Mouse (Mus musculus) heart, embryonic 11.5 days (tissue): ENCODE results near the gene Rad9b. TPM values are rescaled to one million over a fixed set of nuclear protein-coding genes. Genes with fewer than 3 reads are reported as not detected.

Source experiments
- ATAC-seq: fragments of 200-750 bp; cut with Nextera tagmentation; replicated peaks from 2 replicates; pipeline ENCODE4 v1.8.0; 2017; ENCODE audit warnings: moderate library complexity; ENCODE audit not compliant: insufficient number of reproducible peaks, low FRiP score, low TSS enrichment
- H3K27ac ChIP-seq: fragments of 300-500 bp; sonication (generic); 2 replicates; pipeline ENCODE4 v1.5.1; 2014; ENCODE audit warnings: mild to moderate bottlenecking, low read depth, low read length
- H3K27me3 ChIP-seq: fragments of 300-500 bp; sonication (generic); 2 replicates; pipeline ENCODE4 v1.6.1; 2014; ENCODE audit warnings: mild to moderate bottlenecking, low read length, mixed read lengths; ENCODE audit not compliant: control insufficient read depth, insufficient read depth
- H3K36me3 ChIP-seq: fragments of 300-500 bp; sonication (generic); 2 replicates; pipeline ENCODE4 v1.6.1; 2014; ENCODE audit warnings: mild to moderate bottlenecking, low read length, moderate library complexity, mixed read lengths; ENCODE audit not compliant: control insufficient read depth, insufficient read depth
- H3K4me1 ChIP-seq: fragments of 300-500 bp; sonication (generic); 2 replicates; pipeline ENCODE4 v1.6.1; 2014; ENCODE audit warnings: low read length; ENCODE audit not compliant: control insufficient read depth, insufficient read depth
- H3K4me2 ChIP-seq: fragments of 300-500 bp; sonication (generic); 2 replicates; pipeline ENCODE4 v1.6.1; 2014; ENCODE audit warnings: mild to moderate bottlenecking, moderate library complexity
- H3K4me3 ChIP-seq: fragments of 300-500 bp; sonication (generic); 2 replicates; pipeline ENCODE4 v1.5.1; 2014; ENCODE audit warnings: low read depth, low read length
- H3K9ac ChIP-seq: fragments of 300-500 bp; sonication (generic); 2 replicates; pipeline ENCODE4 v1.6.1; 2014; ENCODE audit warnings: mild to moderate bottlenecking, low read depth, low read length, moderate library complexity
- H3K9me3 ChIP-seq: fragments of 300-500 bp; sonication (generic); replicated peaks from 2 replicates; pipeline ENCODE4 v1.6.1; 2016; ENCODE audit warnings: low read length; ENCODE audit not compliant: control insufficient read depth
- WGBS: fragments of 180-500 bp; shearing (Covaris S2); extraction: QIAGEN DNeasy Blood & Tissue Kit; methylation state at CpG from one replicate; pipeline ENCODE4 v1.1.7; 2014; ENCODE audit not compliant: insufficient replicate concordance; 5-methylcytosine and 5-hydroxymethylcytosine counted together
- polyA plus RNA-seq: library from polyadenylated mRNA; unstranded; fragments of >200 nt; fragmentation: Nextera tagmentation; extraction: Ambion mirVana; gene quantifications from 2 replicates; pipeline ENCODE4 v1.2.1, GENCODE M21; 2014

The Rad9b gene
- polyA plus RNA-seq, 1 experiment from 2014 or later, result 5.0 TPM

GRCm38 (mm10) chr5:122312346-122312745, 41.7 kb downstream of the Rad9b start:
- WGBS, result 84% methylated on average over 4 of the region's 4 CpGs
- H3K36me3 ChIP-seq, result peaks cover 9% of the 10 kb centered on the region; the same call in 1 of the 2 replicates
- no peak overlapping the region for H3K4me2 ChIP-seq
- H3K4me3 ChIP-seq, result no peak overlapping the region
- H3K27me3 ChIP-seq, result no peaks in the 10 kb centered on the region
- ATAC-seq, result no peak
- peaks cover 11% of the 10 kb centered on the region for H3K4me1 ChIP-seq
- no peak overlapping the region for H3K9ac ChIP-seq
- no peaks in the 10 kb centered on the region for H3K9me3 ChIP-seq
- H3K27ac ChIP-seq, result no peak overlapping the region

GRCm38 (mm10) chr5:122311692-122312091, 42.3 kb downstream of the Rad9b start:
- WGBS, result 68% methylated on average over 7 of the region's 7 CpGs
- Histone ChIP-seq H3K9me3 (no peaks in the 10 kb centered on the region), H3K36me3 (peaks cover 9% of the 10 kb centered on the region; the same call in 1 of the 2 replicates), H3K27me3 (no peaks in the 10 kb centered on the region), H3K4me3 (no peak overlapping the region), H3K27ac (no peak overlapping the region), H3K9ac (no peak overlapping the region), H3K4me1 (peaks cover 11% of the 10 kb centered on the region), H3K4me2 (no peak overlapping the region)
- no peak for ATAC-seq

- ATAC-seq, result no peak
- Histone ChIP-seq H3K4me2 (no peak overlapping the region), H3K4me1 (peaks cover 11% of the 10 kb centered on the region), H3K27ac (no peak overlapping the region), H3K27me3 (no peaks in the 10 kb centered on the region), H3K36me3 (peaks cover 9% of the 10 kb centered on the region; the same call in 1 of the 2 replicates), H3K9me3 (no peaks in the 10 kb centered on the region), H3K9ac (no peak overlapping the region), H3K4me3 (no peak overlapping the region)
- 74% methylated on average over 8 of the region's 8 CpGs for WGBS
Measured at GRCm38 (mm10) chr5:122310699-122311098, 43.3 kb downstream of the Rad9b start.

DNA sequence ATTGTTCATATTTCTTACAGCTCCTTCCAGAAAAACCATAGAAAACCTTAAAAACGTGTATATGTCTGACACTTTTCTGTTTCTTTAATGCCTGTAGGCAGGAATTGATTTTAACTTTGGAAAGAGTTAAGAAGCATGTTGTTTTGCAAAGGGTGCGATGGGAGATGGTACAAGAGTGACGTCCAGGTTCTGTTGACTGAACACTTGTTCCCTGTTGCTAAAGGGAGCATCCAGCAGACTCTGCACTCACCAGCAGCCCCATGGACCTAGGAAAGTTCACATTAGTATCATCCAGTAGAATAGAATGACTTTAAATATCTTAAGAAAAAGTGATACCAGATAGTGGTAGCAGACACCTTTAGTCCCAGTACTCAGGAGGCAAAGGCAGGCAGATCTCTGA, 47.5 kb downstream of the Rad9b start:
- peaks cover 19% of the 10 kb centered on the region for H3K4me1 ChIP-seq
- H3K9ac ChIP-seq, result no peak overlapping the region
- WGBS, result 89% methylated on average over 3 of the region's 3 CpGs

GRCm38 (mm10) chr5:122305472-122305871, 48.6 kb downstream of the Rad9b start:
- Histone ChIP-seq H3K27ac (no peak overlapping the region), H3K4me2 (no peak overlapping the region), H3K36me3 (peaks cover 4% of the 10 kb centered on the region; the same call in 1 of the 2 replicates), H3K9me3 (no peaks in the 10 kb centered on the region), H3K4me1 (peaks cover 19% of the 10 kb centered on the region), H3K4me3 (no peak overlapping the region), H3K9ac (no peak overlapping the region), H3K27me3 (no peaks in the 10 kb centered on the region)
- 92% methylated on average over 7 of the region's 7 CpGs for WGBS
- no peak for ATAC-seq

More for the DNA sequence above, 47.5 kb downstream of the Rad9b start:
- Histone ChIP-seq H3K27ac (no peak overlapping the region), H3K9me3 (no peaks in the 10 kb centered on the region), H3K27me3 (no peaks in the 10 kb centered on the region), H3K4me2 (no peak overlapping the region), H3K4me3 (no peak overlapping the region), H3K36me3 (peaks cover 4% of the 10 kb centered on the region; the same call in 1 of the 2 replicates)
- ATAC-seq, result no peak

- no peaks in the 10 kb centered on the region for H3K9me3 ChIP-seq
- no peak overlapping the region for H3K4me2 ChIP-seq
- H3K4me1 ChIP-seq, result peaks cover 19% of the 10 kb centered on the region
- H3K27ac ChIP-seq, result no peak overlapping the region
- H3K36me3 ChIP-seq, result peaks cover 3% of the 10 kb centered on the region; the same call in 1 of the 2 replicates
- ATAC-seq, result no peak
- H3K4me3 ChIP-seq, result no peak overlapping the region
- no peak overlapping the region for H3K9ac ChIP-seq
- WGBS, result 83% methylated on average over 6 of the region's 6 CpGs
- no peaks in the 10 kb centered on the region for H3K27me3 ChIP-seq
Measured at GRCm38 (mm10) chr5:122304541-122304940, 49.5 kb downstream of the Rad9b start.

DNA sequence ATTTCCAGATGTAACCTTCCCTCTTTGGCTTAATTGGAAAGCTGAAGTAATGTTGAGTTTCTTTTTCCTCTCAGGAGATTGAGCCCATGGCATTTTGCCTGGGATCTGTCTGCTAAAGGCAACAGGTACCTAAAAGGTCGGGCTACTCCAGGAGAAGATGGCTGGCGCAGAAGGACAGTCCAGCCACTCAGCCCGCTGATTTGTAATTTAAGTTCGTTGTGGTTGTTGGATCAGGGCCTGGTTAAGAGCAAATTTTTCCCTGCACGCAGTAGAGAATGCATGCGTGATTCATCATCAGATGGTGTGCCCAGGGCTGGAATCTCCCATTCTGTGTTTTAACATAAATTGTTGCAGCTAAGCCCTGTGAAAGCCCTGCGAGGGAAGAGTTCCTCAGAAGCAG, 50.1 kb downstream of the Rad9b start:
- H3K36me3 ChIP-seq, result no peaks in the 10 kb centered on the region
- no peaks in the 10 kb centered on the region for H3K27me3 ChIP-seq
- no peak overlapping the region for H3K4me2 ChIP-seq
- no peak overlapping the region for H3K4me3 ChIP-seq
- no peak for ATAC-seq
- no peaks in the 10 kb centered on the region for H3K9me3 ChIP-seq
- no peak overlapping the region for H3K27ac ChIP-seq
- 88% methylated on average over 7 of the region's 7 CpGs for WGBS
- H3K4me1 ChIP-seq, result peaks cover 19% of the 10 kb centered on the region
- H3K9ac ChIP-seq, result no peak overlapping the region

DNA sequence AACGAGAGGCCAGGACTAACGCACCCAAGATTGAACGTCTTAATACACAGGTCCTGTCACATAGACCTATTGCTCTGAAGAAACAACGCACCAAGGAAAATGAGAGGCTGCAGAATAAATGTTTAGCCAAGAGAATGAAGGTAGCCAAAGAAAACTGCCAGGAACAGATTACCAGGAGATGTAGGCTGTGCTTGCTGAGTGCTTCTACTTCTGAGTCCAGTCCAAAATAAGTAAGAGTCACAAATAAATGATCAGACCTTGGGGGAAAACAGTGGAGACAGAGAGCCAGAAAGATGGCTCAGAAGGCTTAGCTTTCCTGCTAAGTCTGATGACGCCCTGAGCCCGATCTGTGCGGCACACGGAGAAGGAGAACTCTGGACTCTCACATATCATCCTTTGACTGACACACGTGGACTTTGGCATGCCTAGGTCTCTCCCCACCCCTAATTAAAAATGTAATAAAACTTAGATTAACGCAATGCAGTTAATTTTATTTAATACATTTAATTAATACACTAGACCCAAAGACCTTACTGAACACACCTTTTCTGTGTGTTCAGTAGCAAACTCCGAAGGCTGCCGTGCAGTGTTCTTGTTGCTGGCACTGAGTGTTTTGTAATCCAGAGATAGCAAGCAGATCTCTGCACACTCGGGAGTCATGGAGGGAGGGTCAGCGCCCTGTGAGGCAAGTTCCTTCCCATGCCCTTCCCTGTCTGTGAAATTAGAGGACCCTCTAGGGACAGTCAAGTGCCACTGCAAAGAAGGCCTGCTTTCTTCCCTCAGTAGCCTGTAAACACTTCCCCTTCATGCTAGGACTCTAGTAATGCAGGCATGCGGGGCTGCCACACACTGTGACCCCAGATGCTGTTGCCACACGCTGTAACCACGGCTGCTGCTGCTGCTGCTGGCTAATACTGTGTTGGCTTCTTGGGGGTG, 51.0 kb downstream of the Rad9b start:
- no peak for ATAC-seq
- H3K4me3 ChIP-seq, result no peak overlapping the region
- H3K4me2 ChIP-seq, result no peak overlapping the region
- H3K36me3 ChIP-seq, result no peaks in the 10 kb centered on the region
- WGBS, result 63% methylated on average over 17 of the region's 17 CpGs
- H3K9ac ChIP-seq, result no peak overlapping the region
- no peak overlapping the region for H3K27ac ChIP-seq
- no peaks in the 10 kb centered on the region for H3K27me3 ChIP-seq
- H3K4me1 ChIP-seq, result peaks cover 19% of the 10 kb centered on the region
- H3K9me3 ChIP-seq, result no peaks in the 10 kb centered on the region
